Mouse (Mus musculus) stomach, embryonic 15.5 days (tissue): ENCODE results near the gene Kcnk16. TPM values are rescaled to one million over a fixed set of nuclear protein-coding genes. Genes with fewer than 3 reads are reported as not detected.

Experiments used
- ATAC-seq: fragments of 200-750 bp; cut with Nextera tagmentation; 2 replicates; pipeline ENCODE4 v1.8.0; 2017; ENCODE audit warnings: low read depth, moderate number of reproducible peaks, moderate TSS enrichment; ENCODE audit not compliant: insufficient read depth, low FRiP score
- H3K27ac ChIP-seq: fragments of 300-500 bp; sonication (generic); 2 replicates; pipeline ENCODE4 v1.5.1; 2015; ENCODE audit warnings: mild to moderate bottlenecking, inconsistent platforms
- H3K27me3 ChIP-seq: fragments of 300-500 bp; sonication (generic); replicated peaks from 2 replicates; pipeline ENCODE4 v1.6.1; 2015; ENCODE audit warnings: inconsistent platforms
- H3K36me3 ChIP-seq: fragments of 300-500 bp; sonication (generic); 2 replicates; pipeline ENCODE4 v1.6.1; 2015; ENCODE audit warnings: inconsistent platforms
- H3K4me1 ChIP-seq: fragments of 300-500 bp; sonication (generic); 2 replicates; pipeline ENCODE4 v1.6.1; 2015; ENCODE audit warnings: inconsistent platforms
- H3K4me2 ChIP-seq: fragments of 300-500 bp; sonication (generic); 2 replicates; pipeline ENCODE4 v1.6.1; 2015; ENCODE audit warnings: mild to moderate bottlenecking, inconsistent platforms
- H3K4me3 ChIP-seq: fragments of 300-500 bp; sonication (generic); replicated peaks from 2 replicates; pipeline ENCODE4 v1.5.1; 2015; ENCODE audit warnings: inconsistent platforms
- H3K9ac ChIP-seq: fragments of 300-500 bp; sonication (generic); 2 replicates; pipeline ENCODE4 v1.6.1; 2015; ENCODE audit warnings: inconsistent platforms
- H3K9me3 ChIP-seq: fragments of 300-500 bp; sonication (generic); 2 replicates; pipeline ENCODE4 v1.6.1; 2016; ENCODE audit warnings: inconsistent platforms
- WGBS: fragments of 180-500 bp; shearing (Covaris S2); methylation state at CpG from one replicate; pipeline ENCODE4 v1.1.7; 2015; 5-methylcytosine and 5-hydroxymethylcytosine counted together
- polyA plus RNA-seq: library from polyadenylated mRNA; unstranded; fragments of >200 nt; fragmentation: Nextera tagmentation; extraction: Ambion mirVana; gene quantifications from 2 replicates; pipeline ENCODE4 v1.2.1, GENCODE M21; 2015

Kcnk16 gene
- polyA plus RNA-seq, 1 experiment from 2014 or later = 15.5 TPM

GRCm38 (mm10) chr14:20250237-20251171 is 18.5 kb downstream of the Kcnk16 start:
- 79% methylated on average over 14 of the region's 14 CpGs for WGBS
- no peaks in the 10 kb centered on the region for H3K27me3 ChIP-seq
- no peak for ATAC-seq
- no peaks in the 10 kb centered on the region for H3K4me1 ChIP-seq
- H3K4me2 ChIP-seq = no peak overlapping the region
- H3K4me3 ChIP-seq = no peak overlapping the region
- H3K9me3 ChIP-seq = no peaks in the 10 kb centered on the region
- H3K36me3 ChIP-seq = no peaks in the 10 kb centered on the region
- H3K27ac ChIP-seq = no peak overlapping the region
- H3K9ac ChIP-seq = no peak overlapping the region

- 91% methylated on average over 3 of the region's 3 CpGs for WGBS
- Histone ChIP-seq H3K4me2 (no peak overlapping the region), H3K9me3 (no peaks in the 10 kb centered on the region), H3K27ac (no peak overlapping the region), H3K36me3 (no peaks in the 10 kb centered on the region), H3K9ac (no peak overlapping the region), H3K27me3 (no peaks in the 10 kb centered on the region), H3K4me1 (no peaks in the 10 kb centered on the region), H3K4me3 (no peak overlapping the region)
- ATAC-seq = no peak
Observed at GRCm38 (mm10) chr14:20248001-20248400, 21.0 kb downstream of the Kcnk16 start.

- H3K4me2 ChIP-seq = no peak overlapping the region
- H3K9me3 ChIP-seq = no peaks in the 10 kb centered on the region
Observed at GRCm38 (mm10) chr14:20246811-20247266, 22.2 kb downstream of the Kcnk16 start.

GRCm38 (mm10) chr14:20245861-20246260 is 23.1 kb downstream of the Kcnk16 start:
- no peak for ATAC-seq
- H3K9me3 ChIP-seq = no peaks in the 10 kb centered on the region
- 66% methylated on average over 5 of the region's 5 CpGs for WGBS

More at GRCm38 (mm10) chr14:20246811-20247266, 22.2 kb downstream of the Kcnk16 start:
- no peaks in the 10 kb centered on the region for H3K36me3 ChIP-seq
- H3K4me1 ChIP-seq = no peaks in the 10 kb centered on the region
- no peak overlapping the region for H3K27ac ChIP-seq
- no peak overlapping the region for H3K4me3 ChIP-seq
- H3K9ac ChIP-seq = no peak overlapping the region
- no peak for ATAC-seq
- no peaks in the 10 kb centered on the region for H3K27me3 ChIP-seq
- 58% methylated on average over 11 of the region's 11 CpGs for WGBS

GRCm38 (mm10) chr14:20245318-20245717 is 23.7 kb downstream of the Kcnk16 start:
- no peak overlapping the region for H3K4me3 ChIP-seq
- H3K9me3 ChIP-seq = no peaks in the 10 kb centered on the region
- 35% methylated on average over 2 of the region's 2 CpGs for WGBS
- no peaks in the 10 kb centered on the region for H3K4me1 ChIP-seq
- no peak overlapping the region for H3K4me2 ChIP-seq
- H3K36me3 ChIP-seq = no peaks in the 10 kb centered on the region
- no peak overlapping the region for H3K27ac ChIP-seq
- ATAC-seq = no peak
- H3K9ac ChIP-seq = no peak overlapping the region
- no peaks in the 10 kb centered on the region for H3K27me3 ChIP-seq

More at GRCm38 (mm10) chr14:20245861-20246260, 23.1 kb downstream of the Kcnk16 start:
- Histone ChIP-seq H3K27ac (no peak overlapping the region), H3K36me3 (no peaks in the 10 kb centered on the region), H3K4me3 (no peak overlapping the region), H3K4me1 (no peaks in the 10 kb centered on the region), H3K9ac (no peak overlapping the region), H3K4me2 (no peak overlapping the region), H3K27me3 (no peaks in the 10 kb centered on the region)

GRCm38 (mm10) chr14:20243158-20243557 is 25.8 kb downstream of the Kcnk16 start:
- H3K9me3 ChIP-seq = no peaks in the 10 kb centered on the region
- no peak overlapping the region for H3K27ac ChIP-seq
- 63% methylated on average over 3 of the region's 3 CpGs for WGBS
- no peak overlapping the region for H3K9ac ChIP-seq
- ATAC-seq = no peak
- no peaks in the 10 kb centered on the region for H3K4me1 ChIP-seq
- H3K36me3 ChIP-seq = no peaks in the 10 kb centered on the region
- no peak overlapping the region for H3K4me3 ChIP-seq
- no peak overlapping the region for H3K4me2 ChIP-seq
- H3K27me3 ChIP-seq = no peaks in the 10 kb centered on the region

GRCm38 (mm10) chr14:20242454-20242853 is 26.5 kb downstream of the Kcnk16 start:
- Histone ChIP-seq H3K27me3 (no peaks in the 10 kb centered on the region), H3K4me3 (no peak overlapping the region), H3K36me3 (no peaks in the 10 kb centered on the region), H3K9me3 (no peaks in the 10 kb centered on the region), H3K9ac (no peak overlapping the region), H3K27ac (no peak overlapping the region), H3K4me2 (no peak overlapping the region), H3K4me1 (no peaks in the 10 kb centered on the region)
- WGBS = 74% methylated on average over 8 of the region's 8 CpGs
- ATAC-seq = no peak

GRCm38 (mm10) chr14:20234403-20234802 is 34.6 kb downstream of the Kcnk16 start:
- 91% methylated on average over 2 of the region's 2 CpGs for WGBS
- no peaks in the 10 kb centered on the region for H3K4me1 ChIP-seq
- H3K4me2 ChIP-seq = no peak overlapping the region
- ATAC-seq = no peak
- no peaks in the 10 kb centered on the region for H3K9me3 ChIP-seq
- no peaks in the 10 kb centered on the region for H3K36me3 ChIP-seq
- H3K4me3 ChIP-seq = no peak overlapping the region
- no peaks in the 10 kb centered on the region for H3K27me3 ChIP-seq
- H3K27ac ChIP-seq = no peak overlapping the region
- H3K9ac ChIP-seq = no peak overlapping the region

GRCm38 (mm10) chr14:20233016-20233980 is 35.7 kb downstream of the Kcnk16 start:
- Histone ChIP-seq H3K4me2 (no peak overlapping the region), H3K27ac (no peak overlapping the region), H3K36me3 (no peaks in the 10 kb centered on the region), H3K9ac (no peak overlapping the region), H3K27me3 (no peaks in the 10 kb centered on the region), H3K4me3 (no peak overlapping the region), H3K9me3 (no peaks in the 10 kb centered on the region), H3K4me1 (no peaks in the 10 kb centered on the region)
- no peak for ATAC-seq
- 58% methylated on average over 11 of the region's 11 CpGs for WGBS

GRCm38 (mm10) chr14:20230063-20230491 is 38.9 kb downstream of the Kcnk16 start:
- Histone ChIP-seq H3K4me2 (no peak overlapping the region), H3K27me3 (no peaks in the 10 kb centered on the region), H3K4me3 (no peak overlapping the region), H3K36me3 (no peaks in the 10 kb centered on the region), H3K4me1 (no peaks in the 10 kb centered on the region), H3K9ac (no peak overlapping the region), H3K9me3 (no peaks in the 10 kb centered on the region), H3K27ac (0 out of 2 replicates have a peak overlapping the region, but pooled peaks have one; percentile 28)
- 0 out of 2 replicates have a peak, but pooled peaks have one; percentile 19 for ATAC-seq
- 71% methylated on average over 7 of the region's 7 CpGs for WGBS

- WGBS = 62% methylated on average over 6 of the region's 6 CpGs
- Histone ChIP-seq H3K4me2 (no peak overlapping the region), H3K4me3 (no peak overlapping the region), H3K4me1 (peaks cover 3% of the 10 kb centered on the region; the same call in 1 of the 2 replicates), H3K27ac (0 out of 2 replicates have a peak overlapping the region, but pooled peaks have one; percentile 28), H3K27me3 (no peaks in the 10 kb centered on the region), H3K36me3 (no peaks in the 10 kb centered on the region), H3K9ac (no peak overlapping the region), H3K9me3 (no peaks in the 10 kb centered on the region)
- no peak for ATAC-seq
Observed at GRCm38 (mm10) chr14:20229437-20229836, 39.6 kb downstream of the Kcnk16 start.
